In genomic region chrX:106920828-106921619, GRCm38 (mm10) we compare ENCODE assay signal across 8 mouse cellular contexts. TPM values are rescaled to one million over a fixed set of nuclear protein-coding genes. Genes with fewer than 3 reads are reported as not detected.
DNase-seq lines count a peak whose midpoint lies in the region; ATAC-seq and TF ChIP-seq lines count a peak whose summit lies in the region.

No protein-coding gene starts in this region.

- ATAC-seq in erythroblast, adult 5-6 weeks (replicated peaks; ENCODE audit: low FRiP score, poor library complexity, severe bottlenecking), result no peak
- no peak for ATAC-seq in liver, embryonic 14.5 days (ENCODE audit: insufficient read depth)
- ATAC-seq in inflammation-experienced regulatory T-cells, adult 6 months, result no peak

- no peak for TF ChIP-seq POLR2A in thymus, adult 2 months (IDR thresholded peaks at IDR 0.05; ENCODE audit: control insufficient read depth, extremely low read depth, insufficient read depth, low read length, poor library complexity)

- no peak overlapping the region; the same call in 1 of the 2 replicates for H3K9ac ChIP-seq in liver, embryonic 14.5 days (replicated peaks)

- TF ChIP-seq EP300 in liver, embryonic 14.5 days (IDR thresholded peaks at IDR 0.05; ENCODE audit: low read depth), result no peak

- TF ChIP-seq CTCF in thymus, adult 2 months (IDR thresholded peaks at IDR 0.05; ENCODE audit: borderline replicate concordance, control insufficient read depth, extremely low read depth, insufficient read depth, low read length, poor library complexity), result no peak
- TF ChIP-seq CTCF in liver, embryonic 14.5 days (IDR thresholded peaks at IDR 0.05; ENCODE audit: low read depth), result no peak

- H3K4me2 ChIP-seq in liver, embryonic 14.5 days (ENCODE audit: low read depth), result peak overlapping the region; percentile 56

- WGBS in thymus, adult 2 months, result 7% methylated on average over 9 of the region's 9 CpGs
- 13% methylated on average over 9 of the region's 9 CpGs for WGBS in liver, embryonic 14.5 days (ENCODE audit: insufficient replicate concordance)

- H3K4me1 ChIP-seq in erythroblast, embryonic 14.5 days (ENCODE audit: control insufficient read depth), result no peaks in the 10 kb centered on the region
- no peaks in the 10 kb centered on the region; the same call in 1 of the 2 replicates for H3K4me1 ChIP-seq in thymus, adult 2 months (replicated peaks; ENCODE audit: control insufficient read depth, insufficient read depth, low read length)
- H3K4me1 ChIP-seq in liver, embryonic 14.5 days (replicated peaks; ENCODE audit: control insufficient read depth in 2 of 2, insufficient read depth in 2 of 2, low read length in 1 of 2), result no peaks in the 10 kb centered on the region

- no peaks in the 10 kb centered on the region for H3K27me3 ChIP-seq in erythroblast, embryonic 14.5 days (ENCODE audit: control insufficient read depth)
- no peaks in the 10 kb centered on the region for H3K27me3 ChIP-seq in thymus, adult 2 months (ENCODE audit: control insufficient read depth, insufficient read depth, low read length)
- H3K27me3 ChIP-seq in liver, embryonic 14.5 days (ENCODE audit: control insufficient read depth, insufficient read depth, low read length), result no peaks in the 10 kb centered on the region

- intact Hi-C loops in left cerebral cortex, postnatal 10 days (cut with DNase I), result no loop called here

- H3K9me3 ChIP-seq in erythroblast, embryonic 14.5 days (ENCODE audit: control insufficient read depth, low read length), result no peaks in the 10 kb centered on the region
- no peaks in the 10 kb centered on the region for H3K9me3 ChIP-seq in liver, embryonic 14.5 days (ENCODE audit: control insufficient read depth, low read length)

- H3K4me3 ChIP-seq in erythroblast, embryonic 14.5 days (replicated peaks), result peak overlapping the region; percentile 40
- no peak overlapping the region; the same call in 1 of the 2 replicates for H3K4me3 ChIP-seq in thymus, adult 2 months (ENCODE audit: control insufficient read depth, insufficient read depth, low read length)
- peak overlapping the region; percentile 36 to 43 for H3K4me3 ChIP-seq in liver, embryonic 14.5 days (ENCODE audit: insufficient read depth in 1 of 2, low read depth in 2 of 2, low read length in 2 of 2)

- no peak overlapping the region for H3K27ac ChIP-seq in thymus, adult 2 months (ENCODE audit: control insufficient read depth, insufficient read depth, low read length)
- no peak overlapping the region for H3K27ac ChIP-seq in liver, embryonic 14.5 days

- no peaks in the 10 kb centered on the region for H3K36me3 ChIP-seq in erythroblast, embryonic 14.5 days (ENCODE audit: control insufficient read depth)
- no peaks in the 10 kb centered on the region for H3K36me3 ChIP-seq in thymus, adult 2 months (ENCODE audit: control insufficient read depth, insufficient read depth, low read length)
- H3K36me3 ChIP-seq in liver, embryonic 14.5 days (replicated peaks; ENCODE audit: control insufficient read depth, insufficient read depth, low read depth), result no peaks in the 10 kb centered on the region

- DNase-seq in thymus, postnatal 25 days, result peak; percentile 8
- no peak for DNase-seq in thymus, adult 2 months
- no peak for DNase-seq in liver, embryonic 14.5 days (ENCODE audit: low read depth in 3 of 3, low spot score in 3 of 3)
- DNase-seq in frontal cortex, adult 2 months (ENCODE audit: extremely low spot score in 1 of 2, low spot score in 1 of 2), result no peak
- DNase-seq in left cerebral cortex, postnatal 10 days (ENCODE audit: extremely low spot score in 1 of 2, low spot score in 2 of 2), result no peak

RNA-seq across cellular contexts. Expression of gene Lpar4, which starts 0.6 kb away (rescaled TPM):
- not detected in 2 replicates for polyA plus RNA-seq in erythroblast, embryonic 14.5 days (2012)
- not detected in 2 replicates for total RNA-seq in erythroblast, adult 5-6 weeks (2015; ENCODE audit: low replicate concordance)
- not detected in 2 replicates for total RNA-seq in erythroblast, adult 5-6 weeks (2017; ENCODE audit: low replicate concordance)
- polyA plus RNA-seq in thymus, adult 2 months (2012; rRNA removed), result 0.22 and 0.38 TPM in 2 replicates
- 0.62 and 0.70 TPM in 2 replicates for polyA plus RNA-seq in liver, embryonic 14.5 days (2012; rRNA removed)
- 1.8 and 2.7 TPM in 2 replicates for polyA plus RNA-seq in liver, embryonic 14.5 days (2014; fragmentation: Nextera tagmentation; extraction: Ambion mirVana)
- 1.1 and 1.3 TPM in 2 replicates for polyA plus RNA-seq in frontal cortex, adult 2 months (2012; rRNA removed)
- not detected for polyA plus RNA-seq in inflammation-experienced regulatory T-cells, adult 6 months (2017; shearing (Covaris generic))
- total RNA-seq in left cerebral cortex, postnatal 10 days (2021), result 1 to 10 TPM; 1.5 to 1.6 TPM
